Mouse (Mus musculus) fat pad, adult 2 months (tissue): ENCODE measurements around the gene Gpatch8.
A peak's percentile ranks its signal among the peaks of the same experiment; 100 is the strongest.

Experiments
- DNase-seq: peaks from one replicate; pipeline ENCODE4 v3.0.0-alpha.2; 2011; ENCODE audit warnings: low read depth, low spot score; ENCODE audit errors: extremely low read depth

The Gpatch8 gene

GRCm38 (mm10) chr11:102556031-102556715, at the start of gene Gpatch8:
TSS of gene Gpatch8 (minus strand) at chr11:102556392.
- peak; percentile 47 for DNase-seq

GRCm38 (mm10) chr11:102604777-102605552, 48.8 kb upstream of the Gpatch8 start:
- DNase-seq, result no peak

DNA sequence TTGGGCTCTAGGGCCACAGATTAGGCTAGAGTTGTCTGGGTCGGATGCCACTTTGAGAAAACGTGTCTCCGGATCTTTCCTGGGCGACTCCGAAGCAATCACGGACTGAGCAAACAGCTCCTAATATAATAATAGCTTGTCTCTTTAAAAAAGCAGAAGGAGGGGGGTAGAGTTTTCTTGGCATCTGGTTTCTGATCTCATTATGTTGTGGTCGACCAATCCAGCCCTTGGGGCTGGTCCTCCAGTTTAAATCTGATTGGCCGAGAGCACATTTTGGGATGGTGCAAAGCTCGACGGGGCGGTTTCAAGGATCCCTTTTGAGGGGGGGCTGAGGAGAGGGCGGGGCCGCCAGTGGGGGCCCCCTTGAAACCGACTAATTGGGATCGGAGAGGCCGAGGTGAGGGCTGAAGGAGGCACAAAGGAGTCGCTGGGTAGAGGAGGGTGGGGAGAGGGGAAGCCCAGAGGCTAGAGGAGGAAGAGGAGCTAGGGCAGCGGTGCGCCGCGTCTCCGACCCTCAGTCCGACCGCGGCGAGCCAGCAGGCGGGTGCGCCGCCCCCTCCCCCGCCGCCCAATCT, 47.9 kb upstream of the Gpatch8 start, which contains the start of gene Fzd2:
Fzd2 (plus strand) TSS at position 387 of the 575 bp plus-strand sequence.
- DNase-seq, result peak; percentile 93

GRCm38 (mm10) chr11:102603496-102603850, 47.3 kb upstream of the Gpatch8 start:
- no peak for DNase-seq

- no peak for DNase-seq
Observed at GRCm38 (mm10) chr11:102602816-102603495, 46.8 kb upstream of the Gpatch8 start.

DNA sequence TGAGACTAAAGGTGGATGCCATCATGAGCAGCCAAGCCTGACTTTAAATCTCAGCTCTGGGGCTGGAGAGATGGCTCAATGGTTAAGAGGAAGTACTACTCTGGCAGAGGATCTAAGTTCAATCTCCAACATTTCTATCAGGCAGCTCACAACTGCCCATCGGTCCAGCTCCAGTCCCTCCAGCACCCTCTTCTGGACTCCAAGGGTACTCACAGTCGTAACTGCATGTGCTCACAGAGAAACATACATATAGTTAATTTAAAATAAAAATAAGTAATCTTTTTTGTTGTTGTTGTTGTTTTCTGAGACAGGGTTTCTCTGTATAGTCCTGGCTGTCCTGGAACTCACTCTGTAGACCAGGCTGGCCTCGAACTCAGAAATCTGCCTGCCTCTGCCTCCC, 43.7 kb upstream of the Gpatch8 start:
- no peak for DNase-seq

DNA sequence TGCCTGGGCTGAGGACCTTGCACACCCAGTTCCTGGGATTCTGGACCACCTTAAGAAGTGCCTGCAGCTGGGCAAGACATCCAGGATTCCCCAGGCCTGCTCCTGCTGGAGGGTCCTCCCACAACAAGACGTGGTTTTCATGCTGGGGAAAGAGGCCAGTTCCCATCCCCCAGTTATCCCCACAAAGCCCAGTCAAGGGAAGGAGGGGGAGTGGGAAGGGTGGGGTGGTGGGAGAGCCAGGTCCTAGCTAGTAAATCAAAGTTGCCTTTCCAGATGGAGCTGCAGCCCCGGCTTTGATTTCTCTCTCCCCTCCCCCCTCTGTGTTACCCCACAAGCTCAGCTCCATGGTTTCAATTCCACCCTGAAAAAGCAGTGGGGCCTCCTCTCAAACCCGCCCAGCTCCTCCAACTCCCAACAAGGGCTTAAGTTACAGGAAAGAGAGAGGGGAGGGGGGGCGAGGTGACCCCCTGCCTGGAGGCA, 39.2 kb upstream of the Gpatch8 start:
- DNase-seq, result no peak

GRCm38 (mm10) chr11:102587554-102587953, 31.4 kb upstream of the Gpatch8 start:
- no peak for DNase-seq

DNA sequence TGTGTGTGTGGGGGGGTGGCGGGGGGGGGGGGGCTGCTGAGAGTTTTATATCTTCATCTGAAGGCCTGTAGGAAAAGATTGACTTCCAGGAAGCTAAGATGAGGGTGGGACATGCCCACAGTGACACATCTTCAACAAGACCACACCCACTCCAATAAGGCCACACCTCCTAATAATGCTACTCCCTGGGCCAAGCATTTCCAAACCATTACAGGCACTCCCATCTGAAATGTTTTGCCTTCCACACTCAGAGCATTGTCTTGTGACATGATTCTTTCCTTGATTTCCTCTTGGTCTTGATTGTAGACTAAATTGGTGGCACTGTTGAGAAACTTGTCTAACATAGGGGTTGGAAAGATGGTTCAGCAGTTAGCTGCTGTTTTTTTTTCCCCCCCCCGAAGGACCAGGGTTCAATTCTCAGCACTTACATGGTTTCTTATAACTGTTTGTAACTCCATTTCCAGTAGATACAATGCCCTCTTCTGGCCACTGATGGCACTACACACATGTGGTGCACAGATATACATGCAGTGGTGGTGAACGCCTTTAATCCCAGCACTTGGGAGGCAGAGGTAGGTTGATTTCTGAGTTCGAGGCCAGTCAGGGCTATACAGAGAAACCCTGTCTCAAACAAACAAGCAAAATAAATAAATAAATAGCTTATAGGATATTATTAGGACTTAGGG, 30.4 kb upstream of the Gpatch8 start:
- DNase-seq, result no peak

GRCm38 (mm10) chr11:102582736-102583135, 26.5 kb upstream of the Gpatch8 start:
- no peak for DNase-seq

DNA sequence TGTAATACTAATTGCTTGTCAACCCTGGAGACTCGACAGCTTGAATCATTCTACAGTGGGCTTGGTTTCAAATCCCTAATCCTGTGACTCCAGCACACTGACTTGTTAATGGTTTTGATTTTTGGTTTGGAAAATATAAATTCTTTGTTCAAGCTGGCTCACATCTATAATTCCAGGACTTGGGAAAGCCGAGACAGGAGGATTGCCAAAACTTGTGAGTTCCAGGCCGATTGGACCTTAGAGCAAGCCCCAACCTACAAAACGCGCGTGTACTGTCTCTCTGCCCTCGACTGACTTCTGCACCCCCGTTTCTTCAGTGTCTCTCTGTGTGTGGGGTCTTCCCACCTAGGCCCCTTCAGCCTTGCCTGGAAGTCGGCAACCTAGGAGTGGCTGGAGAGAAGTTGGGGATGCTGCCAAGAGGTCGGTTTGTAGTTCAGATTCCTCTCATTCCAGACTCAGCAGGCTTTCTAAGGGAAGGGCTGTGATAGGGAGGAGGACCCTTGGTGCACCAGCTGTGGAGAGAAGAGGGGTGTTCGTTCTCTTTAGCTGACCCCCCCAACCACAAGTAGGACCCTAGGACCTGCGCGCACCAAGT, 25.9 kb upstream of the Gpatch8 start:
- DNase-seq, result no peak

- DNase-seq, result no peak
Observed at GRCm38 (mm10) chr11:102581281-102582015, 25.3 kb upstream of the Gpatch8 start.

GRCm38 (mm10) chr11:102580034-102580330, 23.8 kb upstream of the Gpatch8 start:
- no peak for DNase-seq

DNA sequence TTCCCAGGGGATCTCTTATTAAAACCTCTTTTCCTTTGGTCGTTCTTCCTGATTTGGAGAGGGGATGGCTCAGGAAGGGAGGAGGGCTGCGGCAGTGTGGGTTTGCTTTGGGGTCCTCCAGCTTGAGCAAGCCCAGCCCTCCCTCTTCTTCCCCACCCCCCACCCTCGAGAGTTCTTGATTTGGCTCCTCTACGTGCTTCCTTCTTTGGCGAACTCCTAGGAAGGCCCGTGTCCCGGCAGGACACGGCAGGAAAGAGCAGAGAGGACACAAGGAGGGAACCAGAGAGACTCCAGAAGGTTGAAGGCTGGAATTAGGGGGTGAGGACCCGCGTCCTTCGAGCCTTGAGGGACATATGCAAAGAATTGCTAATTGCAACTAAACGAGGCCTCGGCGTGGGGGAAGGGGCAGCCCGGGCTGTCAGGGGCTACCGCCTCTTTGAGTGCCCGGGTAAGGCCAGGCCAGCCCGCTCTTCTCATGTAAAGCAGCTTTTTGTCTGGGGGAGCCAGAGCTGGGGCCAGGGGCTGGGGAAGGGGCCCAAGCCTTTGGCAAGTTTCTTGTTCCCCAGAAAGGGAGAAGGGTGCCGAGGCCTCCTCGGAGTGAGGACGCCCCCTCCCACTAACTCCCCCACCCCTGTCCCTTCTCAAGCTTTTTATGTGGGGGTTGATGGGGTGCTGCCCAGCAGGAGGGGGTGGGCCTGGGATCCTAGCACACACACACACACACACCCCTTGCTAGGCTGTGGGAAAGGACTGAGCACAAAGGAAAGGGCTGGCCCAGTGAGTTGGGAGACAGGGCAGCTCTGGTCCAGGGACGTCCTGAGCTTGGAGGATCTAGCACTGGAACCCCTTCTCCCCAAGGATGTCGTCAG, 23.2 kb upstream of the Gpatch8 start, which contains the start of gene Gm11627:
Gm11627 (minus strand) TSS at position 297 of the 869 bp plus-strand sequence.
- DNase-seq, result no peak

DNA sequence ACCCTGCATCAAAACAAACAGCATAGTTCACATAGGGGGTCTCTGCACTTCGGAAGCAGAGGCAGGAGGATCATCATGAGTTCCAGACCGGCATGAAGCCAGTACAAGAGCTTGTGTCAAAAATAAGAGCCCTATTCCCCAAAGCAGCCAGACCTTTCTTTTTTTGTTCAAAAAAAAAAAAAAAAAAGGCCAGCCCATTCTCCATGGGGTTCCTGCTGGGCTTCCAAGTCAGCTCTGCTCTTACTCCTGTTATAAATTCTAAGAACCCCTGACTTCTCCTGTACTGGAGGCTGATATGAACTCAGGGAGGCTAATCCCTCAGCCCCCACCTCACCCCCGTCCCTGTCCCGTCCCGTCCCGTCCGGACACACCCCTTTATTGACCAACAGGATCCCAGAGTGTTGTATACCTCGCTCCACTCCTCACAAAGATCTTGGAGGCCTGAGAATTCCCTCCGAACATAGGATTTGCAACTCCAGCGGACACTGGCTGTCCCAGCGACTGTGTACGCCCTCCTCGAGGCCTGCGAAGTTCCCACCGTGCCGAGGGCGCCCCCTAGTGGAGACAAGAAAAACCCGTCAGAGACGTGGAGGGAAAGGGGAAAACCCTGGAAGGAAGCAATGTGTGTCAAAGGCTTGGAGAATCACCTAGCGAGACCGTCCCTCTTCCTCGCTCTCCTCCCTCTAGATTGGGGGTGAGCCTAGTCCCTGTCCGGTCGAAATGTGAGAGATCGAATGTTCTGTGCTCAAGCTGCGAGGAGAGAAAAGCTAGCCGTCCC, 22.3 kb upstream of the Gpatch8 start:
- DNase-seq, result no peak

DNA sequence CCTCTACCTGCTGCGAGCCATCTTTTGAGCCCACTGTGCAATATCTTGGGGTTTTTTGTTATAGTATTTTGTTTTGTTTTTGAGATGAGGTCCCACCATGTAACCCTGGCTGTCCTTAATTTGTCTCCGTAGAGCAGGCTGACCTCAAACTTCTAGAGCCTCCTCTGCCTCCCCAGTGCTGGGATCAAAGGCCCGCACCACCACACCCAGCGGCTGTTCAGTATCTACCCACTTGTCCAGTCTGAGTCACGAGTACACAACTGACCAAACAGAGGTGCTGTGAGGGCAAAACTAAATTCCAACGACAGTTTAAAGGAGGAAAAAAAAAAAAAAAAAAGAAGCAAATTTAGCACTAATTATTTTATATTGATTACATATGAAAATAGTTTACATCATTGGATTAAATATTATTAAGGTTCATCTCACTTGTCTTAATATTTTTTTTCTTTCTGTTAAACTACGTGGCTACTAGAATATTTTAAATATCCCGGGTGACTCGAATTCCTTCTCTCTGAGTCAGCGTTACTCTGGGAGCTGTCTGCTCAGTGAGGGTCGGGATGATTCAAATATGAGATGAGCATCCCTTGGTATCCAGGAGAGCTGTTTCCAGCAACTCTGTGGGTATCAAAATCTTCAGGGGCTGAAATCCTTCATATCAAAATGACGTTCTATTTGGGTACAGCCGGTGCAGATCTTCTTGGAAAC, 20.0 kb upstream of the Gpatch8 start:
- DNase-seq, result no peak

DNA sequence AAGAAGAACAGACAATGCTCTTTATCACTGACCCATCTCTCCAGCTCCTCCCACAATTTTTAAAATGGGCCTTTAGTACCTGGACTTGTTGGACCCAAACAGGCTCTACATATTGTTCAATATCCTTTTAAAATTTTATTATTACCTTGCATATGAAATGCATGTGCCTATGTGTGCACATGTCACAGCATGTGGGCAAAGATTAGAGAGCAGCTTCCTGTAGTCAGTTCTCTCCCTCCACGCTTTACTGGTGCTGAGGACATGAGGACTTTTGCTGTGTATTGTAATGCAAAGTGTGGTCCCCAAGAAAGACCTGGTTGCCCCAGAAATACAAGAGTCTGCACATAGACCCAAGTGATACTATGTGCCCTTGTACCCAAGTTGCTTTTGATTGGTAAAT, 18.8 kb upstream of the Gpatch8 start:
- no peak for DNase-seq
